Mouse (Mus musculus): ENCODE data around the gene Slc39a11.

- no peak for TF ChIP-seq CTCF (IDR thresholded peaks at IDR 0.05; ENCODE audit: low read depth)
- no peak for TF ChIP-seq EP300 (optimal IDR thresholded peaks at IDR 0.05)
These were observed 63.5 kb downstream of the Slc39a11 start for GRCm38 (mm10) chr11:113586423-113586822.
